Mouse (Mus musculus): Measurements from ENCODE around the gene Lrp4.

DNA sequence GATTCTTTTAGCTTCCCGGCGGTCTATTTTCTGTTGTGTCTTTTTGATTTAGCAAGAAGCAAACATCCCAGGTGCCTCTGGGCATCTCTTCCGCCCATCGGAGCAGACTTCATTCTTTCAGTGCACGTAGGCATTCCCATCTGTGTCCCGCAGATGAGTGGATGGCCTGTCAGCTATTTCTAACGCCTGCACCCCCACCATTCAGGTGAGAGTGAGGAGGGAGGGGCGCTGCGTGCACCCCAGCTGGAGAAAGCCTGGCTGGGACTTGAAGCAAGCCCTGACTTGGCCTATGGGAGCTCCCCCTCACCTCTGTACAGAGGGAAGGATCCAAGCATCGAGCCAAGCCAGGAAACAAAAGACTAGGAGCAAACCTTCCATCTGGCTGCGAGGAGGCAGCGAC lies 5.4 kb downstream of the Lrp4 start:
- TF ChIP-seq POLR2A (IDR thresholded peaks at IDR 0.05; ENCODE audit: extremely low read depth, insufficient read depth, low read length) (no peak), CTCF (IDR thresholded peaks at IDR 0.05; ENCODE audit: extremely low read depth, insufficient read depth, low read length) (no peak)

Data from cortical plate, adult 2 months (tissue).